Mouse (Mus musculus): Measurements from ENCODE around the gene Tmem260.

DNA sequence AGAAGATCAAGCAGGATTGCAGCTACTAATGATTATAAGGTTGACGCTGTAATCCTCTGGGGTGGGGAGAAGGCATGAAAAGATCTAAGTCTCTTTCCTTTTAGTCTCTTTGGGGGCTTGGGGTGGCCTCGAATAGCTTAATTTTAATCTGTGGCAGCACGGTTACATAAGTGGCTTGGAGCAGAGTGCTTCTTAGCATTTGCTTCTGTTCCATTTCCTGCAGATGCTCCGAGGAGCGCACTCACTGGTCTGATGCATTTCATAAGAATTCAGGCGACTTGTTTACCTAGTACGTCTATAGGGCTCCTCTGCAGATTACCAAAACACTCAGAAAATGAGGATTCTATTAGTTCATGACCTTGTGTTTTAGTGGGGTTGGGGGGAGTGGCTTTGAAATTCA lies 23.0 kb upstream of the Tmem260 start:
- no peak for TF ChIP-seq EP300 (IDR thresholded peaks at IDR 0.05; ENCODE audit: low read depth)
- TF ChIP-seq CTCF (IDR thresholded peaks at IDR 0.05; ENCODE audit: low read depth) = no peak

All from heart, postnatal 0 days (tissue).